Mouse (Mus musculus): ENCODE results near the gene Fabp1.

Fabp1 gene

DNA sequence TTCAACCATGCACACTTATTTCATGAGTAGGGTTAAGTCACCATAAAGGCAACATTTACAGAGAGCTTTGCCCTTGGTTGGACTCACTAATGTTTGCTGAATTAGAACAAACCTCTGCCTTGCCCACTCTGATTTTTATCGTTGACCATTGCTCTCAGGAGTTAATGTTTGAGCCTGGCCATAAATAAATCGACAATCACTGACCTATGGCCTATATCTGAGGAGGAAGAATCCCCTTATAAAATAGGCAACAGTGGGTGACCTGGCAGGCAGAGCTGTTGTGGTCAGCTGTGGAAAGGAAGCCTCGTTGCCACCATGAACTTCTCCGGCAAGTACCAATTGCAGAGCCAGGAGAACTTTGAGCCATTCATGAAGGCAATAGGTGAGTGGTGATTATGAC, at the start of gene Fabp1:
Gene Fabp1, plus strand, starts transcription at position 216 of the 400 bp plus-strand sequence.
- no peak for DNase-seq (ENCODE audit: extremely low read depth, insufficient read length, low spot score)

DNA sequence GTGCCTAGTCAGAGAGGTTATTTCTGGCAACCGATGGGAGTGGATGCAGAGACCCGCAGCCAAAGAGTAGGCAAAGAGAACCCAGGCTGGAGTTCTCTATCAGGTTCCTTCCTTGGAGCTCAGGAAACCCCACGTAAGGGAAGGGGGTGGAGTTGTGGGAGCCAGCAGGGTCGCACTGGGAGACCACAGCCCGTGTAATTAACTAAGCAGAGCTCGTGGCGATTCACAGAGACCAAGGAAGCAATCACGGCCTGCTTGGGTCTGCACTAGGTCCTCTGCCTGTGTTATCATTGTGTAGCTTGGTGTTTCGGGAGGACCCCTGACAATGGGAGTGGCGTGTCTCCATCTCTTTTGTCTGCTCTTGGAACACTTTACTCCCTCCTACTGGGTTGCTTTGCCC, 48.5 kb upstream of the Fabp1 start:
- DNase-seq (ENCODE audit: extremely low read depth, insufficient read length, low spot score): no peak

DNA sequence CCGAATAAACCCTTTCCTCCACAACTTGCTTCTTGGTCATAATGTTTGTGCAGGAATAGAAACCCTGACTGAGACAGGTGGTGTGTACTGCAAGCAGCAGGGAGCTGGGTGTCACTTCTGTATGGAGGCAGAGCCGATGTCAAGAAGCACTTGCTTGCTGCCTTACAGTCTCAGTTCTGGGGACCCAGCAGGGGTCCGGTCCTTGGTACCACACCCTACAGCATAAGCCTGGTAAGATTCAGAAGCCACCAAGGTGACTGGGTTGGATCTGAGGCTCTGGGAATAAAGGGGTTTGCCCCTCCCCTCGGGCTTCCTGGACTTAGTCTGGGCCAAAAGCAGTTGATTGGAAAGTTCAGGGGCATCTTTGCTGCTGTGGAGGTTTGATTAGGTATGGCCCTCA, 46.1 kb upstream of the Fabp1 start:
- no peak for DNase-seq (ENCODE audit: extremely low read depth, insufficient read length, low spot score)

DNA sequence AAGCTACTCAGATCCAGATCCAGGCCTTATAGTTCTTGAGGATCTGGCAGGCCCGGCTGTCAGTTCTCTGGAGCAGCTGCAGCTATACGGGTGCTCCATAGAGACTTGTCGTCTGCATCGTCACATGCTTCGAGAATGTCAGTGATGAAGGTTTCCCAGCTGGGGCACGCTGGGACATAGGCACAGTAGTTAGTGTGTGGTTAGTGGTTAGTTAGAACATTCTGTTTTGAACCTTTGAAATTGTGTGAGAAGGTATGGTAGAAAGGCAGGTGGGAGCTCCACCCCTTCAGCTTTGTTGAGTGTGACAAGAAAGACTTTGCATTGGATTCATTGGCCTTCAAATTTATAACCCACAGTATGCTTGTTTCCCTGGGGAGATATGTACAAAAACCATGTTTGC, 44.8 kb upstream of the Fabp1 start:
- DNase-seq (ENCODE audit: extremely low read depth, insufficient read length, low spot score): no peak

DNA sequence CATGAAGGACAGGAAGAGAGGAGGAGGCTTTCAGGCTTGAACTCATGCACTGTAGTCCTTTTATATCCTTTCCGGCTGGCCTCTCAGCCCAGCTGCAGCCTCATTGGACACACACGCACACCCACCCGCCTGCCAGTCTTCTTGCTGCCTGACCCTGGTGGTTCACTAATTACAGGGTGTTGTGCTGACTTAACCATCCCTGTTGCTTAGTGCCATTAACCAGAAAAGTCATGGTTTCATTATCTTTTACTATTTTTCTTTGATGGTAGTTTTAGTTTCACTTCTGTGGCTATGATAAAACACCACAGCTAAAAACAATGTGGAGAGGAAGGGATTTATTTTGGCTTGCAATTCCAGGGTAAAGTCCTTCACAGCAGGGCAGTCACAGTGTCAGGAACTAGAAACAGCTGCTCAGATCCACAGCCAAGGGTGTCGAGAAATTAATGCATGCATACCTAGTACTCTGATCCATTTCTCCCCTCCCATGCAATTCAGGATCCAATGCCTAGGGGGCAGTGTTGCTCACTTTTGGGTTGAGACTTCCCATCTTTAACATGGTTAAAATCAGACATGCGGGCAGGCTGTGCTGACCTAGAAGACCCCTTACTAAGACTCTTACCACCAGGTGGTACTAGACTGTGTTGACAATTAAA, 42.8 kb upstream of the Fabp1 start:
- no peak for DNase-seq (ENCODE audit: extremely low read depth, insufficient read length, low spot score)

DNA sequence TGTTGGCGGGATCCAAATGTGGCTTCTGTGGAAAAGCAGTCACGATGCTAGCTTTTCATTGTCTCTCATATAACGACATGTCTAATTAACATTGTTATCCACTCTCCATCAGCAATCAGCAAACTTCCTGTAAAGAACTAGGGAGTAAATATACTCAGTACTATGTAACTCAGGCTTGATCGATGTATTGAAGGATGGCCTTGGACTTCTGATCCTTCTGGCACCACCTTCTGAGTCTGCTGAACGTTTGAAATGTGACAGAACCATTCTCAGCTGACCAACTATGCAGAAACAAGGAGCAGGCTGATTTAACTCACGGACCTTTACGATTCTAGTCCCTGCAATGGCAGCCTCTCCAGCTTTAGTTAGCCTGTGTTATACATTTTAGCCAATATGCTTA, 38.3 kb upstream of the Fabp1 start:
- no peak for DNase-seq (ENCODE audit: extremely low read depth, insufficient read length, low spot score)

DNA sequence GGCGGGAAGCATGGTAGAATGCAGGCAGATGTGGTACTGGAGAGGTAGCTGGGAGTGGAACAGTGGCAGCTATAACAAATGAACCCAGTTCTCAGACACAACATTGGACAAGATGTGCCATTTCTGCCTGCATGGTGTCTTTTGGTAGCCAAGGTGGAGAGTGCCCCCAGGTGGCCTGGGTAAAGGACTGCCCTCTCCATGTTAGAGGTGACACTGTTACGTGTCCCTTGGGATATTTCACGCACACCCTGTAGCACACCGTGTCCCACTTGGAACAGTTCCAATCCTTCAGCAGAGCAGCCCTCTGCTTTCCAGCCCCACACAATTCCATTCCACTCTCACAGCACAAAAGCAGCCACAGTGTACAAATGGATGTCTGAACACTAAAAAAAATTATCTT, 37.4 kb upstream of the Fabp1 start:
- DNase-seq (ENCODE audit: extremely low read depth, insufficient read length, low spot score): no peak

DNA sequence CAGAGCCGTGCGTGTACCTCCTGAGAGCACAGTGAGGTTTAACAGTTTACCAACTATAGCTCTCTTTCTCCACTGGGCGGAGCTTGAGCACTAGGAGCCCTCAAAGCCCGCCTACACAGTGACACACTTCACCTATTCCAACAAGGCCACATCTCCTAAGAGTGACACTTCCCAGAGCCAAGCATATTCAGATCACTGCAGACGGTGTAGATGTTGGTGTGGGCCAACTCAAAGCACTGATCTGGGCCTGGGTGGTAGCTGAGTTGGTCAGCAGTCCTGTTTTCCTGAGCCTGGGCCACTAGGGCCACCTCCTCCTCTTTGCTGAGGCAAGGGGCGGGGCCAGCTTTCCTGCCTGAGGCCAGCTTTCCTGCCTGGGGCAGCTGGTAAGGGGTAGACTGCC, 35.2 kb upstream of the Fabp1 start:
- DNase-seq (ENCODE audit: extremely low read depth, insufficient read length, low spot score): no peak

DNA sequence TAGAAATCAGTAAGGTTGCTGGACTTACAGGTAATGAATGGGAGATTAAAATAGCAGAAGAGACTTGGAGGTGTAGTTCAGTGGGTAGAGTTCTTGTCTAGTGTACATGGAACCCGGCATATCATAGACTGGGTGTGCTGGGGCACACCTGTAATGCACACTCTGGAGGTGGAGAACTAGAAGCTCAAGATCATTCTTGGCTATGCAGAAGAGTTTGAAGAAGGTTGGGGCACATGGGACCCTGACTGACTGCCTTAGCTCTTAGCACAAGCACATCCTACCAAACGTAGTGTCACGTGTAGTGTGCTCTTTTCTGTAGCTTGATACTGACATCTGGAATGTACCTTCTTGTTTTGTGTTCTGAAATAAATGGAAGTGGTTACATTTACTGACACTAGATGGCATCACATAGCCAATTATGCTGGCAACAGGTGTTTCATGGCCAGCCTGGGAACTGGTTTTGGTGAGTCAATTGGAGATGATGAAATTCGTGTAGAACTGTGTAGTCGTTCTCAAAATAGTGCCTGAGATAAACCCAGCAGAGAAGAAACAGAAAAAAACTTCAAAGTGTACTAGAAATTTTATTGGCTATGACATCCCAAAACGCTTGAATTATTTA, 33.0 kb upstream of the Fabp1 start:
- DNase-seq (ENCODE audit: extremely low read depth, insufficient read length, low spot score): no peak

DNA sequence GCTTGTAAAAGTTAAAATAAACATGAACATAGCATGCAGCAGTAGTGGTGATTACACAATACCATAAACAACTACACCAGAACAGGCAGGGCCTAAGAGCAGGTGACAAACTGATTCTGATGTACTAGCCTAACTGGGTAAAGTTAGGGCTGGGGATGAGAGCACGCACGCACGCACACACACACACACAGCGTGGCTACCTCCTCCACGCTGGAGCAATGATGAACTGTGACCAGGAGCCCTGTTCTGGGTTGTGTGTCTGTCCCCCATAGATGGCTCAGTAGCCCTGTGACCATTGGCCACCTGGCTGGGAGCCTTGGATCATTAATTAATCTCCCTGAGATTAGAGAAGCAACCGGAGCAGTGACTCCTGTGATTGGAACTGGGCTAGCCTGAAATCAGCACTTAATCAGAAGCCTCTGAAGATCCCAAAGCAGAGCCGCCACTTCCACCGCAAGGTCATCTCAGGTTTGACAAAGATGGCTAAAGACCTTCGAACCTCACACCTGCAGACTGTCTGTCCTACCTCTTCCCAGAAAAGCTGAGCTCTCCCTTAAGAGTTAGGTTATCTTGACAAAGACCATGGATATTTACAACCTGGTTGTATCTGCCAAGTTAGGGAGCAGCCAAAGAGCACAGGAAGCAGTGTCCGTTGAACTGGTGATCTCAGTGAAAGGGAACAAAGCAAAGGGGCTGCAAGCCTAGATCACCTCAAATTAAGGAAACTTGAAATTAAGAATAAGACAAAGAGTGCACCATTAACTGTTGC, 26.6 kb upstream of the Fabp1 start:
- no peak for DNase-seq (ENCODE audit: extremely low read depth, insufficient read length, low spot score)

DNA sequence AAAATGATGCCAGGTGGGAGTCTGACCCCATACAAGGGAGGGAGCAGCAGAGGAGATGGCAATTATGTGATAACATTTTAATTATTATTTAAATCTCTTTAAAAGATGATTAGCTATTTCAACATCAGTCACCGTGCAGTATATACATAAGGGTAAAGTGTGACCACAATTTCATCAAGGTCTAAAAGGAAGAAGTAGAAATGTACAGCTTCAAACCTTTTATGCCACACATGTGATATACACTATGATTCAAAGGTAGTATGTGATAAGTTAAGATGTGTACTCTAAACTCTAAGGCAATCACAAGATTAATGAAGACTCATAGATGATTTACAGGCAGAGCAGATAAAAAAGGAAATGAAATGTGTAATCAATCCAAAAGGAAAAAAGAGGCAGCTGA, 19.0 kb upstream of the Fabp1 start:
- DNase-seq (ENCODE audit: extremely low read depth, insufficient read length, low spot score): no peak

DNA sequence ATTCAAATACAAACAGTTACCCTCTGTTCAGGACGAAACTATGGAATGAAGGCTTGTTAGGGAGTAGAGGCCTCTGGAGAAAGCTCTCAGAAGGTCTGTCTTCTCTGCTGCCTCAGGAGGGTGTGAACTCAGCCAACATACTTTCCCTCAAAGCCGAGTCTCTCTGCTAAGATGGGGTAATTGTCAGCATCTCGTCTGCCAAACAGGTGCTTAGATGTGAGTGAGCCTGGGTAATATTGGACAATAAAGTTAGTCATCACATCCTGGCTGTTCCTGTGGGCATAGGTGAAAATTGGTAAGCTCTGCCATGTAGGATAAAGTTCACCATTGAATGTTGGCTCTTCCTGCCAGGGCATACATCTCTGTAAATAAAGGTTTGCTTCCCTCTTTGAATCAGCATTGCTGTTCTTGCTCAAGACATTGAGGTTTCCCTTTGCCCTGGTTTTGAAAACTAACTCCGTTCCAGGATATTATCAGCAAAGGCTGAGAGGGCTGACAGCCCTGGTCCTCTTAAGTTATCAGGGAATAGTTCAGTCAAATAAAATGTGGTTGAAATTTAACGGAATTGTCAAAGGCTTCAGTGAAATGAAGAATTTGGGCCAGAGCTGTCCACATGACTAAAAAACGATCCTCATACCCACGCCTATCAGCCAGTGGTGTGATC, 14.6 kb upstream of the Fabp1 start:
- no peak for DNase-seq (ENCODE audit: extremely low read depth, insufficient read length, low spot score)

DNA sequence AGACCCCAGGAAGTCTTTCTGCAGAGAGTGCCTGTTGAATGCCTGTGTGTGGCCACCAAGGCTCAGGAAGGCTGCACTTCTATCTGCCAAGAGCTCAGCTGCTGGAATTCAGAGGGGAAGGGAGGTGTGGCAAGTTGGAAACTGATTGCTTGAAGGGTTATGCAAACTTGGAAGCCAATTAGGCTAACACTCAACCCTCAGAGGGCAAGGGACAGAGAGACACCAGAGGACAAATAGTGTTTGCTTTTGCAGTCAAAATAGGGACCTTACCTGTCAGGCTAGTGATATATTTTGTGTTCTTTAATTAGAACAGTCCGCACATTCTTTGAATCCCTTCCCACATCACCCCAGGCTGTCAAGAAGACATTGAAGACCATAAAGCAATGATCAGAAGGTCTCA, 10.0 kb upstream of the Fabp1 start:
- no peak for DNase-seq (ENCODE audit: extremely low read depth, insufficient read length, low spot score)

DNA sequence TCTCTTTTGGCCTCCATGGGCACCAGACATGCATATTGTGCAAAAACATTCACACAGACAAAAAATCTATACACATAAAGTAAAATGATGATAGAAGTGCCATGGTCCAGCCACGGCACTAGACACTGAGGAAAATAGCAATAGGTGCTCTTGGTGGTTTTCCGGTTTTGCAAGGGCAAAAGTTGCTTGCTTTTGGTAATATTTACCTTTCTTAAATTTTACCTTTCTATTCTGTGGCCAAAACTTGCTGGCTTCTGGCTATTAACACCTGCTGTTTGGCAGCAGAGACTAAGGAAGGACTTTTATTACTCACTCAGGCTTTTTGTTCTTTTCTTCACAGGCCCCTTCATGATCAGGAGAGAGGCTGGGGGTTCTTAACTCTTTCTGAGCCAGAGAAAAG, 9.1 kb upstream of the Fabp1 start:
- no peak for DNase-seq (ENCODE audit: extremely low read depth, insufficient read length, low spot score)

DNA sequence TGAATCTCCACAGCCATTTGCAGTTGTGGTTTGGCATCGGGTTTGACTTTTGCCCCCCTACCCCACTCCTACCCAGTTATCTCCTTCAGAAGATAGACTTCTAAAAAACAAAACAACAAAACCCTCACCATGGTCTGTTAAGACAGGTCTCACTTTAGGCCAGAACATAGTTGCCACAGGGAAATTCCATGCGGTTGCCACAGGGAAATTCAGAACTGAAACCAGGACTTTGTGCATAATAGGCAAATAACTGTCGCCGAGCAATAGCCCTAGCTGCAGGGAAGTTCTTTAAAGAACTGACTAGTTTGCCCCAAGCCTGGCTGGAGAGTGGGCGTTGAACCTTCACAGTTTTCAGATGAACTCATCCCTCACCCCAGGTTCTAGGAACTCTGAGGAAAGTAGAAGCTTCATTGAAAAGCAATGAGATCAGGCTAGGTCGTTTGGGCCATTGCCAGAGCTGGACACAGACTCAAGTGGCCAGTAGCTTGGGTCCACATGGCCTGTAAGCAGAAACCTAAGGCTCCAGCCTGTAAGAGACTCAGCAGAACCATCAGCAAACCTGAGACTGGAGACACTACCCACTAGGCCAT, 6.4 kb upstream of the Fabp1 start:
- no peak for DNase-seq (ENCODE audit: extremely low read depth, insufficient read length, low spot score)

DNA sequence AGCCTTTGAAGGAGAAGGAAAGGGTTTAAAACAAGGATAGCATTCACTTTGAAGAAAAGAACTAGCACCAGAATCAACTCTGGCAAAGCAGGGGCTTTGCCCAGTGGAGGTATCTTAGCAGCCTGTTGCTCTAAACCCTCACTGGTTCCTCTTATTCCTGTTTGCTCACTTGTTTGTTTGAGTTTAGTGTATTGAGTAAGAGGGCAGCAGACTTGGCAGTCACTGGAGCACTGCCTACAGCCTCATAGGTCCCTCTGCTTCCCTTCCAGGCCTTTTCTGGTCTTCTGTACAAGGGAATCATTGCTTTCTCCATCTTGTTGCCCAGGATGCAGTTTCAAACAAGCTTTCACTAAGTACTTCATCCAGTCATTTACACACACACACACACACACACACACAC, 3.5 kb upstream of the Fabp1 start:
- DNase-seq (ENCODE audit: extremely low read depth, insufficient read length, low spot score): no peak

DNA sequence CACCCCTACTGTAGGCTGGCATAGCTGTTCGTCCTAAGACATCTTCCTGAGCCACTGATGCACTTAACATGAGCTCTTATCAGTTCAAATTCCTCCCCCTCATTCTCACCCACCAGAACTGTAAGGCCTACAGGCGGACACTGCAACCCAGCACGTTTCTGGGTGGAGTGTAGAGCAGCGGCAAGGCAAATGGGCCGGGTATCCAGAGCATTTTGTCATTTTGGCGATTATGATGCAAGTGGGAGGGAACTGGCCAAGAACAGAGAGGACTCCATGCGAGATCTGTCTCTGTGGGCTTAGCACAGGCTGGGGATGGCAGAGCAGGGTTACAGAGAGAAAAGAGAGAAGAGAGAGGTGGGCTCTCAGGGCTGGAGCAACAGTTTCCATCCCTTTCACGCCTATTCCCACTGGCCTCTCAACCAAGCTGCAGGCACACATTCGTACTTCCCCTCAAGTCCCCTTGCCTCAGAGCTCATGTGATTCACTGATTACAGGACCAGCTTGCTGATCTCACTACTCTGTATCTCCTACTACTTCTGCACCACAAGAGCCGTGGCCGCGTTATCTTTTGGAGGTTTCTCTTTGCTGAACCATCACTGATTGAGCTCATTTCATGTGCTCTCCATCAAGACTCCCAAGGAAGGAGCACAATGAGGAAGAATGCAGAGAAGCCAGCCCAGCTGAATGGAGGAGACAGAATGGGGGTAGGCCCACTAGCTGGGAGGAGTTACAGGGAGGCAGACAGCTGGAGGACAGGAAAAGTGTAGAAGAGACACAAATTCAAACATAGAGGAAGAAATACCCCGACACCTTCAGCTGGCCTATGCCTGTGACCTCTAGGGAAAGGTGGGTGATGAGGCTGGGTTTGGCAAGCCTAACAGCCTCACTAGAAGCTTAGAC, 1.7 kb upstream of the Fabp1 start:
- DNase-seq (ENCODE audit: extremely low read depth, insufficient read length, low spot score): no peak

DNA sequence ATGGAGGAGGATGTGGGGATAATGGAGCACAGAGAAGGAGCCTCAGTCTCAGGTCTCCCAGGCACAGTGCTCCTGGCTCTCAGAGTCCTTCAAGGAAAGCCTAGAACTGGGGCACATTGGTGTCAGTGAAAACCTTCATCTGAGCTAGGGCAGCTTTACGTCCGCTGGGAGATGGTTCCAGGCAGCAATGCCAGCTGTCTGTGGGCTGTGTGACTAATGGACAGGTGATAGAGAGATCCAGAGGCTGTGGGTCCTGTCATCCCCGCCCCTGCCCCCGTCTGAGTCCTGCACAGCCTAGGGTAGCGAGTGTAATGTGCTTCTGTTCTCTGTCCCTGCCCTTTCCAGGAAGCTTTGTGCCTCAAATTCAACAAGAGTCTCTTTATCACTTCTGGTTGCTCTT, 2.3 kb downstream of the Fabp1 start:
- no peak for DNase-seq (ENCODE audit: extremely low read depth, insufficient read length, low spot score)

DNA sequence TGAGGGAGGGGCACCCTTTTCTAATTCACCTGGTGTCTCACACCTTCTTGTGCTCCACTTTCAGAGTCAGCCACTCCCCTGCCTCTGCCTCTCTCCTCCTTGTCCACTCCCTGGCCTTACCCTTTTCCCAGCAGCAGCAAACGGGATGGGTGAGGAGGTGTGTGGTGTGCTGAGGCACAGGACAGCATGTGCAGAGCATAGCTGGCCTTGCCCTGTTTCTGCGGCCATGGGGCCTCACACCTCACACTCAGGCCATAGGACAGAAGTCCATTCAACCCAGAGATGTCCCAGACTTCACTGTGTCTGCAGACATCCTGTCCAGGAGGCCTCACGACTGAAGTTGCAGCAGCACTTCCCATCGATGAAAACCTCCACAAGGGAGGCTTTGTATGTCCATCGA, 4.0 kb downstream of the Fabp1 start:
- DNase-seq (ENCODE audit: extremely low read depth, insufficient read length, low spot score): no peak

DNA sequence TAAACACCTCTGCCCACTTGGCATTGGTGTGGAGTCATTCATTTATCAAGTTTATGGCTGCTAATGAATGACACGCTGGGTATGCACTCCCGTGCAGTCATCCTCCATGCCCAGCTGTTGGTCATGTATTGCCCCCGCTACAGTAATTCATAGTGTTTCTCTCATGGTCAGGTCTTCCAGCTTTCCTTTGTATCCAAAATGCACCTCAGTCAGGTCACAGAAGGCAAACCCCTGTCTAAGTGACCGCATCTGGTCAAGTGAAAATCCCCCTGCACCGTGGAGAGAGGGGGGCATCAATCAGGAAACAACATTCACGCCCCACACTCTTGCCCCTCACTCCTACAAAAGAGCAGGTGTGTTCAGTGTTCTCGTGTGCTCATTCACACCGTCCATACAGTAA, 4.5 kb downstream of the Fabp1 start:
- no peak for DNase-seq (ENCODE audit: extremely low read depth, insufficient read length, low spot score)

Data from 3134 (cell line).